Mouse (Mus musculus) right cerebral cortex, adult 2 months (tissue): ENCODE measurements around the gene Dnajc8.
"Not testable (repeated sequence)": the region's sequence is repeated elsewhere in the genome, so short reads cannot be mapped to it uniquely, and the experiment has no call there.

Experiments used
- DNase-seq, 2 experiments: peaks; one replicate each; pipeline ENCODE4 v3.0.0; 2021 to 2022; ENCODE audit warnings: low spot score in 2 of 2

The Dnajc8 gene

GRCm38 (mm10) chr4:132567361-132567779 lies 32.0 kb downstream of the Dnajc8 start:
- DNase-seq = no peak

- DNase-seq = no peak
Measured at GRCm38 (mm10) chr4:132569115-132569514, 33.8 kb downstream of the Dnajc8 start.

GRCm38 (mm10) chr4:132571190-132571589 lies 35.8 kb downstream of the Dnajc8 start:
- no peak for DNase-seq

- no peak for DNase-seq
Measured at GRCm38 (mm10) chr4:132573327-132573726, 38.0 kb downstream of the Dnajc8 start.

GRCm38 (mm10) chr4:132574809-132575347 lies 39.5 kb downstream of the Dnajc8 start:
- no peak for DNase-seq

- no peak for DNase-seq
Measured at GRCm38 (mm10) chr4:132583781-132584180, 48.4 kb downstream of the Dnajc8 start.

- DNase-seq = no peak
Measured at GRCm38 (mm10) chr4:132584975-132585374, 49.6 kb downstream of the Dnajc8 start.

GRCm38 (mm10) chr4:132586282-132586681 lies 50.9 kb downstream of the Dnajc8 start:
- DNase-seq = no peak

GRCm38 (mm10) chr4:132588512-132588911 lies 53.2 kb downstream of the Dnajc8 start:
- no peak for DNase-seq

GRCm38 (mm10) chr4:132590642-132591041 lies 55.3 kb downstream of the Dnajc8 start:
- DNase-seq = no peak

- DNase-seq = no peak
Measured at GRCm38 (mm10) chr4:132592958-132593357, 57.6 kb downstream of the Dnajc8 start.

GRCm38 (mm10) chr4:132594191-132594590 lies 58.8 kb downstream of the Dnajc8 start:
- DNase-seq = no peak

- DNase-seq = no peak
Measured at GRCm38 (mm10) chr4:132598861-132599260, 63.5 kb downstream of the Dnajc8 start.

- no peak for DNase-seq
Measured at GRCm38 (mm10) chr4:132599764-132600163, 64.4 kb downstream of the Dnajc8 start.

- no peak for DNase-seq
Measured at GRCm38 (mm10) chr4:132600465-132600864, 65.1 kb downstream of the Dnajc8 start.

GRCm38 (mm10) chr4:132601242-132601641 lies 65.9 kb downstream of the Dnajc8 start:
- not testable (repeated sequence) for DNase-seq
